Mouse (Mus musculus) liver, postnatal 0 days (tissue): ENCODE data around the gene Kng1.
"Not testable (repeated sequence)": the region's sequence is repeated elsewhere in the genome, so short reads cannot be mapped to it uniquely, and the experiment has no call there.

Experiments used
- CTCF ChIP-seq: sonication (generic); IDR thresholded peaks from 2 replicates; pipeline ENCODE4 v1.5.1; 2016; ENCODE audit warnings: antibody characterized with exemption, low read depth
- EP300 ChIP-seq: IDR thresholded peaks from 2 replicates; pipeline ENCODE4 v1.6.1; 2016; ENCODE audit warnings: antibody characterized with exemption, low read depth, mild to moderate bottlenecking

- not testable (repeated sequence) for TF ChIP-seq EP300, CTCF
Observed at GRCm38 (mm10) chr16:23097290-23098104, 39.8 kb downstream of the Kng1 start.
